Mouse (Mus musculus) bone marrow, adult 2 months (tissue): ENCODE measurements around the gene Tspan9. TPM values are rescaled to one million over a fixed set of nuclear protein-coding genes. Genes with fewer than 3 reads are reported as not detected.
A peak's percentile ranks its signal among the peaks of the same experiment; 100 is the strongest.

Experiments
- H3K27ac ChIP-seq: fragments of 200-500 bp; 2 replicates; pipeline ENCODE4 v1.5.1; 2012; ENCODE audit warnings: low read depth, mild to moderate bottlenecking, control low read depth, inconsistent platforms, low read length; ENCODE audit not compliant: control insufficient read depth, poor library complexity, insufficient read depth
- H3K4me1 ChIP-seq: fragments of 200-500 bp; 2 replicates; pipeline ENCODE4 v1.6.1; 2011; ENCODE audit warnings: low read length; ENCODE audit not compliant: control insufficient read depth, insufficient read depth
- H3K4me3 ChIP-seq: fragments of 200-500 bp; replicated peaks from 2 replicates; pipeline ENCODE3; 2011; ENCODE audit warnings: mild to moderate bottlenecking, low read depth, low read length, control low read depth; ENCODE audit not compliant: control insufficient read depth
- CTCF ChIP-seq: fragments of 200-500 bp; IDR thresholded peaks from 2 replicates; pipeline ENCODE4 v1.5.1; 2011; ENCODE audit warnings: low read length, control low read depth; ENCODE audit not compliant: control insufficient read depth, insufficient read depth
- POLR2A ChIP-seq: fragments of 200-500 bp; IDR thresholded peaks from 2 replicates; pipeline ENCODE4 v1.6.1; 2011; ENCODE audit warnings: low read depth, mild to moderate bottlenecking, control low read depth, low read length, borderline replicate concordance; ENCODE audit not compliant: control insufficient read depth
- WGBS: fragments of 180-500 bp; shearing (Covaris S2); methylation state at CpG from one replicate; pipeline ENCODE4 v1.1.7; 2018; 5-methylcytosine and 5-hydroxymethylcytosine counted together
- polyA plus RNA-seq: library from polyadenylated mRNA; stranded (reverse); fragments of >200 nt; gene quantifications from 2 replicates; pipeline ENCODE4 v1.2.4, GENCODE M21; 2011; ENCODE audit warnings: low replicate concordance; ENCODE audit not compliant: missing spikeins, insufficient read depth, insufficient read length

The Tspan9 gene
- polyA plus RNA-seq, result 4.0 and 10.2 TPM in 2 replicates

DNA sequence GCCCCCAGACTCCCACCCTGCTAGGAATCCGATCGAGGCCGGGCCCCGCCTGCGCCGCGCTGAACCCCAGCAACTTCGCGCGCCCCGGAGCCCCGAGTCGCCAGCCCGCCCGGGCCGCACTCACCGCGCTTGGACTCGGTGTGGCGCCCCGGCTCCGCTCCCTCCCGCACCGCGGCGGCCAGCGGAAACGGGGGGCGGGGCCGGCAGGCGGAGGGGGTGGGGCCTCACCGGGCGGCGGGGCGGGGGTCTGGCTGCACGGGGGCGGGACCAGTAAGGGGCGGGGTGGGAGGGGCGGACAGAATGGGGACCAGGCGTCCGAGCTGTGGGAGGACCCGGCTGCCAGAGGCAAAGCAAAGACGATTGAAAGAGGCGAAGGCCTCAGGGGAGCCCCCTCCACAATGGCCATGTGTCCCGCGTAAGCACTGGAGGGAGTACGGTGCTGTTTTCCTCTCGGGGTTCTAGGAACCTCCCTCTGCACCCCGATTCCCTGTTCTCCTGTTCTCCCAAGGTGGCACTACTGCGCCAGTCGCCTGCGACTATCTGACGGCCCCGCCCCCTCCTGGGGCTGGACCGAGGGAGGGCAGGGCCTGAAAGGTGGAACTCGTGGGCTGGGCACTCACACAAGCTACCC is at the start of gene Tspan9:
Gene Tspan9, minus strand, starts transcription at position 205 of the 631 bp plus-strand sequence.
- no peak for TF ChIP-seq POLR2A
- no peak for TF ChIP-seq CTCF
- WGBS, result under 1% methylated on average over 49 of the region's 56 CpGs
- H3K27ac ChIP-seq, result no peak within 1 kb of the TSS

DNA sequence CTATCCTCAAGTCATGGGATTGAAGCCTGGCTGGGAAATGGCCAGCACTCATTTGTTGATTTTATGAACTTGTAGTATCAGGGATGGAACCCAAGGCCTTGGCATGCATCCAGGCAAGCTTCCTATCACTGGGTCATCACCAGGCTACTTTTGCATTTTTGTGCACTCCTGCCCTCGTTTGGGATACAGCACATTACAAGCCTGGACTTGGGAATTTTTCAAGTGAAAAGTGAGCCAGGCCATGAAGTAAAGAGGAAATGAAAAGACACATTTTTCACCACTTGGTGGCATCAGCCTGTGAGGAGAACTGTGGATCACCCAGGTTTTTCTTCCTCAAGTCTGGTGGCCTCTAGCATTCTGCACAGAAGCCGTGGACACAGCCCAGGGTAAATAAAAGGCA is 40.1 kb upstream of the Tspan9 start:
- 46% methylated on average over 2 of the region's 2 CpGs for WGBS
- TF ChIP-seq POLR2A (no peak), CTCF (no peak)
- Histone ChIP-seq H3K4me1 (no peaks in the 10 kb centered on the region), H3K4me3 (no peak overlapping the region), H3K27ac (no peak overlapping the region)

More for the DNA sequence above, at the start of gene Tspan9:
- no peaks in the 10 kb centered on the region for H3K4me1 ChIP-seq
- peak within 1 kb of the TSS; percentile 41 for H3K4me3 ChIP-seq

DNA sequence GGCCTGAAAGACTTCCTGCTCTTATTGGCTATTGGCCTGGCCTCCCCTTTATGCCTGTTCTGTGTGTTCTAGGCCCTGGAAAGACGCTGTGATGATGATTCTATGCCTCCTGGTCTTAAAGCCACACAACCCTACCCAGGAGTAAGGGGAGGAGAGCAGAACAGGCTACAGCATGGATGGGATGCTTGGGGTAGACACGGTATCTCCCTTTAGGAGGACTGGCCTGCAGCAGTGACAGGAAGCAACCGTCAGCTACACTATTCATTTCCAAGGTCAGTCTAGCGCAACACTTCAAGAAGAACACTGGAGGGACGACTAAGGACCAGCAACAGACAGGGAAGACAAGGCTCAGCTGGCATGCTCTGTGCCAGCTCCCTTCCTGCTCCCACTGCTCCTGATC is 37.8 kb upstream of the Tspan9 start:
- Histone ChIP-seq H3K4me3 (no peak overlapping the region), H3K4me1 (no peaks in the 10 kb centered on the region), H3K27ac (no peak overlapping the region)
- TF ChIP-seq POLR2A, result no peak
- no peak for TF ChIP-seq CTCF
- WGBS, result 76% methylated on average over 5 of the region's 5 CpGs

DNA sequence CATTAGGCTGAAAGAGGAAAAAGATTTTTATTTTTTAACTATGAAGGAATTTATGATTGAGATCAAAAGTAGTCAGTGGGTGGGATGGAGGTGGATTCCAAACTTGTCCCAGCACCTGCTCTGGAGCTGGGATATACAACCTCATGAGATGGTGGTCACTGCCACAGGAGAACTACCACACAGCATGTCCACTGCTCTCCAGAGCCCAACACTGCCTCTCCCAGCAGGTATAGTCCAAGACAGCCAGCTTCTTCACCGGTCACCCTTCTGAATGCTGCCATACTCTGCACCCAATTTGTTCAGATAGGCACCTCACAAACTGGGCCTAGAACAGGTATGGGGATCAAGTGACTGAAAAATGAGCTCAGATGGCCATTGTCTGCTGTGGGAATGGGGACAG is 36.3 kb upstream of the Tspan9 start:
- 85% methylated on average over 1 of the region's 1 CpGs for WGBS
- Histone ChIP-seq H3K4me1 (no peaks in the 10 kb centered on the region), H3K27ac (no peak overlapping the region), H3K4me3 (no peak overlapping the region)
- no peak for TF ChIP-seq CTCF

DNA sequence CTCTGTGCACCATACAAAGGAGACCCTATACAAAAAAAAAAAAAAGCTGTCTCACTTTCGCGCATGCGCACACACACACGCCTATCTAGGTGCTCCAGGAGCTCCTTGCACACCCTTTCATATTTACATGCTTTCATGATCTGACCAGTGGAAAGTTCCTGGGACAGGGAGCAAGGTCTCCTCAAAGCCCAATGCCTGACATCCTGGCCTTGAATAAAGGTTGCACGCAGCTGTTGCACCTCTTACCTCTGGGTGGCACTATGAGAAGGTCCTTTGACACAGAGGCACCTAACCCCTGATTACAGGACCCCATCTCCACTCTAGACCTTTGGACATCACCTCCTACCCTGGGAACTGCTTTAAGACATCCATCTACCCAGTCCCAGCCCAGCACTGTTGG is 35.9 kb upstream of the Tspan9 start:
- 76% methylated on average over 5 of the region's 5 CpGs for WGBS
- TF ChIP-seq CTCF, result no peak
- no peak for TF ChIP-seq POLR2A
- Histone ChIP-seq H3K27ac (no peak overlapping the region), H3K4me1 (no peaks in the 10 kb centered on the region), H3K4me3 (no peak overlapping the region)

DNA sequence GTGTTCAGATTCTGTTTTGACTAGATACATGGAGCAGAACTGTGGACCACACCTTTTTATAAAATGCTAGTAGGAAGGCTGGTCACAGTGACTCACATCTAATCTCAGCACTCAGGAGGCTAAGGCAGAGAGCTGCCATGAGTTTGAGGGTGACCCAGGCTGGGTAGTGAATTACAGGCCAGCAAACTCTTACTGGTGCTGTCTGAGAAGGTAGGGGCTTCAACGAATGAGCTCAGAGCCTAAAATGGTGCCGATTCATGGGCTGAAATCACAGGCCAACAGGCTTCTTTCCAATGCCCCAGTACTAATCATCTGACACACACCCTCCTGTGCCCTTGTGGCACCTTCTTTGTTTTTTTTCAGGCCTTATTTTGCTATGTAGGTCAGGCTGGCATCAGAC is 35.3 kb upstream of the Tspan9 start:
- H3K27ac ChIP-seq, result no peak overlapping the region
- TF ChIP-seq CTCF, result no peak
- H3K4me1 ChIP-seq, result no peaks in the 10 kb centered on the region
- no peak overlapping the region for H3K4me3 ChIP-seq
- 74% methylated on average over 2 of the region's 2 CpGs for WGBS

DNA sequence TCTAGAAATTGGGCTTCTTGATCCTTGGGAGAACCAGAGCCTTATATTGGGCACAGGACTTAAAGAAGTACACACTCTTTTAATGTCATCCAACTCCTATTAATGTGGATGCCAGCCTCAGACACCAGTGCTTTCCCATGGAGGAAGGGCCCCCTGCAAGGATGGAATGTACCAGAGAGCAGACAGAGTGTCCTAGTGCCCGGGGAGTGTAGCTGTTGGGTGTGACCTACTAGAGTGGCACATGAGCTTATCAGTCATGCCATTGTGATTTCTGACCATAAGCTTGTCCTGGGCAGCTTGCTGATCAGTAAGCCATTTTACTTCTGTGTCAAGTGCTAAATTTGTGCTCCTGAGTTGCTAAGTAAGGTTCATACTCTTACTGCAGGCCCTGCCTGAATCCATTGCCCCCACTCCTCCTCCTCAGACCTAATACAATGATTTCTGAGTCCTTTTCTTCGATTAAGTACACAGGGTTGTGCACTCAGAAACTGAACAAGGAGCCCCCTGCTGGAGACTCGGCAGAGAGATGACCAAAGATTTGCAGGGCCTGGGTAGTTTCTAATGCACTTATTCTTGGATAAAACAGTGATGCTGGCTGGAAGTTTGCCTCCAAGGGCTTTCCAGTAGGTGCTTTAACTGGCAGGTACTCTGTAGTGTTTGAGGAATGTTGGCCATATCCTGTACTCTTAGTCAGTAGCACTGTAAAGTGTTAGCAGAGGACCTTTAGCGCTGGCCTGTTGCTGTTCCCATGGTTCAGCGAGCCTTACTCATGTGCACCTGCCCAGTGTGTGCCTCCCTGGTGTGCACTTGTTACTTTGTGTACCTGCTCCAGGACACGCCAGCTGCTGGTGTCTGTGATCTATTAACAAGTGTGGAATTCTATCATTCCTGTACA is 25.6 kb upstream of the Tspan9 start:
- H3K27ac ChIP-seq, result no peak overlapping the region
- TF ChIP-seq CTCF (no peak), POLR2A (no peak)
- WGBS, result 50% methylated on average over 6 of the region's 6 CpGs
- H3K4me1 ChIP-seq, result no peaks in the 10 kb centered on the region
- no peak overlapping the region for H3K4me3 ChIP-seq

DNA sequence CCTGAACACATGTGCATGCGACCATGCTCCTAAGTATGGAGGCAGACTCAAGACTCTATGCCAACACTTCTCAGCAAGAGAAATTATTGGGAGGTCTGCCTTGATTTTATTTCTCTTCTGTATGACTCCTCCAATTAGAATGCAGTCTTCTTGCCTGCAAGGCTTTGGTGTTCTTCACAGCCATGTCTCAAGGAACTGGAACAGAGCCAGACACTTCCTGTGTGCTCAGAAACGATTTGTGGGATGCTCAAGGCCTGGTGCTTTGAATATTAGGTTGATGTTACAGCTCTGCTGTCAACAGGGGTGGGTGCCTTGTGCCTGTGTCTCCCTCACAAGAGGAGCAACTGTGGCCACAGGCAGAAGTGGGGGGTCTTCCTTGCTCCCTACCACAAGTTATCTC is 22.2 kb upstream of the Tspan9 start:
- H3K27ac ChIP-seq, result no peak overlapping the region
- 42% methylated on average over 2 of the region's 2 CpGs for WGBS
- TF ChIP-seq CTCF (no peak), POLR2A (no peak)

More for the DNA sequence above, 22.2 kb upstream of the Tspan9 start:
- Histone ChIP-seq H3K4me1 (no peaks in the 10 kb centered on the region), H3K4me3 (no peak overlapping the region)
